Mouse (Mus musculus) MEL (cell line): ENCODE data around the gene Pigx. TPM values are rescaled to one million over a fixed set of nuclear protein-coding genes. Genes with fewer than 3 reads are reported as not detected.

ENCODE experiments used
- DNase-seq: peaks from one replicate; pipeline ENCODE4 v3.0.0; 2011; ENCODE audit warnings: low read depth, low spot score
- H3K27ac ChIP-seq: 2 replicates; pipeline ENCODE4 v1.5.1; 2012; ENCODE audit warnings: low read depth, mild to moderate bottlenecking, control low read depth, low read length, moderate library complexity; ENCODE audit not compliant: control insufficient read depth
- H3K27me3 ChIP-seq, 2 experiments: fragments of 150-350 bp in 1 of 2; sonication (generic) in 1 of 2; 2 replicates each; pipeline ENCODE4 v1.6.1; 2012; ENCODE audit warnings: low read length in 2 of 2, mild to moderate bottlenecking in 2 of 2, improper control_type of control experiment in 1 of 2, moderate library complexity in 1 of 2; ENCODE audit not compliant: insufficient read depth in 2 of 2, control insufficient read depth in 1 of 2
- H3K36me3 ChIP-seq, 2 experiments: 2 replicates each; pipeline ENCODE4 v1.6.1; 2012 to 2014; ENCODE audit warnings: low read length in 2 of 2, improper control_type of control experiment in 1 of 2, inconsistent platforms in 1 of 2, mild to moderate bottlenecking in 1 of 2; ENCODE audit not compliant: insufficient read depth in 2 of 2, control insufficient read depth in 1 of 2
- H3K4me1 ChIP-seq, 2 experiments: fragments of 150-350 bp in 1 of 2; sonication (generic) in 1 of 2; 2 replicates each; pipeline ENCODE4 v1.6.1; 2012; ENCODE audit warnings: low read length in 2 of 2, improper control_type of control experiment in 1 of 2, mild to moderate bottlenecking in 1 of 2; ENCODE audit not compliant: insufficient read depth in 2 of 2, control insufficient read depth in 1 of 2
- H3K4me3 ChIP-seq, 2 experiments: fragments of 150-350 bp in 1 of 2; sonication (generic) in 1 of 2; 2 replicates each; pipeline ENCODE4 v1.5.1; 2012; ENCODE audit warnings: low read depth in 2 of 2, low read length in 2 of 2, mild to moderate bottlenecking in 2 of 2, moderate library complexity in 2 of 2, control low read depth in 1 of 2, improper control_type of control experiment in 1 of 2; ENCODE audit not compliant: control insufficient read depth in 1 of 2, insufficient read depth in 1 of 2
- H3K79me2 ChIP-seq: 2 replicates; pipeline ENCODE4 v1.6.1; 2012; ENCODE audit warnings: mild to moderate bottlenecking, low read length, moderate library complexity; ENCODE audit not compliant: control insufficient read depth, poor library complexity, insufficient read depth
- H3K9ac ChIP-seq: 2 replicates; pipeline ENCODE4 v1.6.1; 2012; ENCODE audit warnings: low read depth, mild to moderate bottlenecking, control low read depth, low read length, moderate library complexity; ENCODE audit not compliant: control insufficient read depth, poor library complexity, severe bottlenecking
- H3K9me3 ChIP-seq: fragments of 150-350 bp; sonication (generic); replicated peaks from 2 replicates; pipeline ENCODE4 v1.6.1; 2012; ENCODE audit warnings: mild to moderate bottlenecking, low read length, improper control_type of control experiment, moderate library complexity; ENCODE audit not compliant: insufficient read depth
- CHD2 ChIP-seq: IDR thresholded peaks from 2 replicates; pipeline ENCODE4 v1.6.1; 2011; ENCODE audit warnings: low read length, improper control_type of control experiment
- CTCF ChIP-seq, 3 experiments: IDR thresholded peaks in 2 of 3; conservative IDR thresholded peaks in 1 of 3; 2 replicates each; pipeline ENCODE4 v1.5.1; 2011 to 2012; ENCODE audit warnings: low read length in 3 of 3, low read depth in 2 of 3, mild to moderate bottlenecking in 2 of 3, improper control_type of control experiment in 1 of 3, inconsistent platforms in 1 of 3, mixed read lengths in 1 of 3, moderate library complexity in 1 of 3; ENCODE audit not compliant: control insufficient read depth in 1 of 3, insufficient read depth in 1 of 3, poor library complexity in 1 of 3, severe bottlenecking in 1 of 3
- E2F4 ChIP-seq: IDR thresholded peaks from 2 replicates; pipeline ENCODE4 v1.6.1; 2011; ENCODE audit warnings: low read depth, low read length, improper control_type of control experiment, borderline replicate concordance
- ETS1 ChIP-seq: IDR thresholded peaks from 2 replicates; pipeline ENCODE4 v1.6.1; 2012; ENCODE audit warnings: low read depth, mild to moderate bottlenecking, inconsistent platforms, low read length, improper control_type of control experiment, moderate library complexity
- GABPA ChIP-seq: IDR thresholded peaks from 2 replicates; pipeline ENCODE4 v1.6.1; 2012; ENCODE audit warnings: low read depth, mild to moderate bottlenecking, inconsistent platforms, low read length, improper control_type of control experiment, moderate library complexity
- JUND ChIP-seq: IDR thresholded peaks from 2 replicates; pipeline ENCODE4 v1.6.1; 2011; ENCODE audit warnings: low read depth, mild to moderate bottlenecking, improper control_type of control experiment, low read length
- KAT2A ChIP-seq: conservative IDR thresholded peaks from 2 replicates; pipeline ENCODE4 v1.6.1; 2012; ENCODE audit warnings: low read depth, low read length, improper control_type of control experiment, inconsistent platforms
- MAFK ChIP-seq: IDR thresholded peaks from 2 replicates; pipeline ENCODE4 v1.6.1; 2011; ENCODE audit warnings: low read depth, mild to moderate bottlenecking, low read length, improper control_type of control experiment, borderline replicate concordance
- MAX ChIP-seq: IDR thresholded peaks from 2 replicates; pipeline ENCODE4 v1.6.1; 2011; ENCODE audit warnings: low read length, improper control_type of control experiment
- MAZ ChIP-seq: IDR thresholded peaks from 2 replicates; pipeline ENCODE4 v1.6.1; 2012; ENCODE audit warnings: low read depth, mild to moderate bottlenecking, inconsistent platforms, low read length, improper control_type of control experiment
- MXI1 ChIP-seq: IDR thresholded peaks from 2 replicates; pipeline ENCODE4 v1.6.1; 2011; ENCODE audit warnings: mild to moderate bottlenecking, low read depth, low read length, improper control_type of control experiment
- MYC ChIP-seq: IDR thresholded peaks from 2 replicates; pipeline ENCODE4 v1.6.1; 2011; ENCODE audit warnings: low read depth, mild to moderate bottlenecking, low read length, improper control_type of control experiment, moderate library complexity
- NELFE ChIP-seq: IDR thresholded peaks from 2 replicates; pipeline ENCODE4 v1.6.1; 2011; ENCODE audit warnings: low read depth, low read length, improper control_type of control experiment
- POLR2A ChIP-seq, 2 experiments: IDR thresholded peaks; 2 replicates each; pipeline ENCODE4 v1.6.1; 2011 to 2012; ENCODE audit warnings: low read length in 2 of 2, mild to moderate bottlenecking in 2 of 2, control low read depth in 1 of 2, improper control_type of control experiment in 1 of 2, low read depth in 1 of 2, moderate library complexity in 1 of 2; ENCODE audit not compliant: control insufficient read depth in 1 of 2, insufficient read depth in 1 of 2, poor library complexity in 1 of 2
- POLR2AphosphoS2 ChIP-seq: IDR thresholded peaks from 2 replicates; pipeline ENCODE4 v1.6.1; 2011; ENCODE audit warnings: low read length, improper control_type of control experiment
- POLR2AphosphoS5 ChIP-seq: IDR thresholded peaks from 2 replicates; pipeline ENCODE4 v1.6.1; 2012; ENCODE audit warnings: low read depth, borderline replicate concordance, mild to moderate bottlenecking, inconsistent platforms, low read length, moderate library complexity, mixed read lengths
- RAD21 ChIP-seq: IDR thresholded peaks from 2 replicates; pipeline ENCODE4 v1.6.1; 2011; ENCODE audit warnings: mild to moderate bottlenecking, low read depth, low read length, improper control_type of control experiment
- RCOR1 ChIP-seq: IDR thresholded peaks from 2 replicates; pipeline ENCODE4 v1.6.1; 2012; ENCODE audit warnings: low read depth, mild to moderate bottlenecking, inconsistent platforms, low read length, improper control_type of control experiment
- SIN3A ChIP-seq: IDR thresholded peaks from 2 replicates; pipeline ENCODE4 v1.6.1; 2012; ENCODE audit warnings: low read length, improper control_type of control experiment, inconsistent platforms
- SMC3 ChIP-seq: IDR thresholded peaks from 2 replicates; pipeline ENCODE4 v1.6.1; 2011; ENCODE audit warnings: low read depth, low read length, improper control_type of control experiment
- TBP ChIP-seq: IDR thresholded peaks from 2 replicates; pipeline ENCODE4 v1.8.0; 2011; ENCODE audit warnings: low read depth, low read length, improper control_type of control experiment
- TCF12 ChIP-seq: IDR thresholded peaks from 2 replicates; pipeline ENCODE4 v1.6.1; 2014; ENCODE audit warnings: low read depth, mild to moderate bottlenecking, inconsistent platforms, low read length, improper control_type of control experiment, moderate library complexity
- USF2 ChIP-seq, 2 experiments: IDR thresholded peaks; 2 replicates each; pipeline ENCODE4 v1.6.1; 2011 to 2012; ENCODE audit warnings: improper control_type of control experiment in 2 of 2, low read length in 2 of 2, borderline replicate concordance in 1 of 2, inconsistent platforms in 1 of 2, low read depth in 1 of 2, mild to moderate bottlenecking in 1 of 2; ENCODE audit not compliant: insufficient read depth in 1 of 2
- ZC3H11A ChIP-seq: IDR thresholded peaks from 2 replicates; pipeline ENCODE4 v1.6.1; 2012; ENCODE audit warnings: low read depth, mild to moderate bottlenecking, inconsistent platforms, low read length, improper control_type of control experiment
- ZMIZ1 ChIP-seq: IDR thresholded peaks from 2 replicates; pipeline ENCODE4 v1.6.1; 2012; ENCODE audit warnings: low read depth, mild to moderate bottlenecking, inconsistent platforms, low read length, improper control_type of control experiment, moderate library complexity
- ZNF384 ChIP-seq: IDR thresholded peaks from 2 replicates; pipeline ENCODE4 v1.6.1; 2012; ENCODE audit warnings: low read depth, mild to moderate bottlenecking, inconsistent platforms, low read length, improper control_type of control experiment
- polyA plus RNA-seq, 2 experiments: library from polyadenylated mRNA; stranded (reverse) in 1 of 2; unstranded in 1 of 2; fragments of >175 nt in 1 of 2; fragments of >200 nt in 1 of 2; gene quantifications; 2 replicates each; pipeline versions ENCODE4 v1.2.1 to v1.2.4; 2012; ENCODE audit warnings: low replicate concordance in 2 of 2, low read depth in 1 of 2; ENCODE audit not compliant: insufficient read length in 2 of 2, insufficient read depth in 1 of 2, missing spikeins in 1 of 2
- total RNA-seq: library from RNA; depleted of rRNA; stranded (reverse); fragments of 300-350 nt; gene quantifications from 2 replicates; pipeline ENCODE4 v1.2.3, GENCODE M21; 2012

The Pigx gene
- total and polyA plus RNA-seq, 3 experiments = 22.3 to 29.5 TPM; not detected in 1

DNA sequence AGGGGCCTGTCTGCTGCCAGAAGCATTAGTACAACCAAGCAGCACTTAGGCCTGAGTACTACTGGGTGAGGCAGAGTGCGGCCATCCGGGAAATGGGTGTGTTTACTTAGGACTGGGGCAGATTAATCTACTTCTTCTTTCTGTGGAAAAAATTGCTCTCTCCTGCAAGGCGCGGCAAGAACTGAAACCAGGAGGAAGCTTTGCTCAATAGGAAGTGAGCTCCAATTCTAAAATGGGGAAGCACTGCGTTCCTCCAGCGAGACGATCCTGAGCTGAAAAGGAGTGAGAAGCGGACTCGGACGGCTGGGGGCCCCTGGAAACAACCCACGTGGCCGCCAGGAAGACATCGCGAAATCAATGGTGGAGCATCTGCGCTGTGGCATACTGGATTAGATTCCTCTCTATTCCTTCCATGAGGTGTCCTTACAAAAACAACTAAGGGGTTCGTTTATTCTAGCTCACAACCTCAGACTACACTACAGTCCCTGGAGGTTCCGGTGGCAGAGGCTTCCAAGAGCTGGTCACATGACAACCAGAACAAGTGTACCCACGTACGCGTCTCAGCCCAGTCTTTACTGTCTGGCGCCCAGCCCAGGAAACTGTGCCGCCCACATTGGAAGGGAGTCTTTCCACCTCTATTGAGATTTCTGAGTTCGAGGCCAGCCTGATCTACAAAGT, 14.1 kb upstream of the Pigx start (continued):
- peak; percentile 55; the same call in 1 of the 2 replicates for TF ChIP-seq NELFE
- no peak for TF ChIP-seq MAZ
- TF ChIP-seq SMC3 = peak; percentile 5; the same call in 1 of the 2 replicates
- no peak for TF ChIP-seq RAD21

DNA sequence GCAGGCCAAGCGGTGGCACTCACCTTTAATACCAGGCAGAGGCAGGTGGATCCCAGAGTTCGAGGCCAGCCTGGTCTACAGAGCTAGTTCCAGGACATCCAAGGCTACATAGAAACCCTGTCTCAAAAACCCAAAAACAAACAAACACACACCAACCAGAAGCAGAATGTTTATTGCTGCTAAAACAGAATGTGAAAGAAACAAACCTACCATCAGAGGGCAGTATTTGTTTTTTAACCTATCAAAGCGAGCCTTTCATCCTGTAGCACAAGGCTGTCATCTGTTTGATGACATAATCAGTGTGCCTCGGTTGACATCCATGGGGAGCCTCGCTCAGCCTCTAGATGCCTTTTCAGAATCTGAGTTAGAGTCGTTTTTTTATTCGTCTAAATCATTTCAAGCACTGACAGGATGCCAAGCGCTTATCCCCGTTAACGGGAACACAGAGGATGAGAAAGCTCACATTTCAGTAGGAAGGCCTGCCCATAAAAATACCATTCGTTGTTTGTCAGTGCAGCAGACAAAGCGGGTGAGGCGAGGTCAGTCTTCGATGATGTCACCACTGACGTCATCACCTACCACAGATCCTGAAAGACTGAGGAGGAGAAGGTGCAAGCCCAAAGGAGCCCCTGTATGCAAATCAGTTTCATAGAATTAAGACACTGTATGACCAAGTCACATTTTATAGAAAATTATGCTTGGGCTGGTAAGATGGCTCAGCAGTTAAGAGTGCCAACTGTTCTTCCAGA, 11.6 kb upstream of the Pigx start:
- DNase-seq = peak; percentile 55
- no peak overlapping the region for H3K4me3 ChIP-seq

GRCm38 (mm10) chr16:32108578-32108977, 9.0 kb upstream of the Pigx start:
- Histone ChIP-seq H3K27ac (no peak overlapping the region), H3K9ac (no peak overlapping the region)
- TF ChIP-seq ZC3H11A = no peak
- no peak for TF ChIP-seq ETS1
- no peak for TF ChIP-seq NELFE
- no peak for TF ChIP-seq SIN3A
- no peak for TF ChIP-seq POLR2A (IDR thresholded peaks at IDR 0.05; ENCODE audit: control insufficient read depth in 1 of 2, insufficient read depth in 1 of 2, low read depth in 1 of 2, low read length in 2 of 2, poor library complexity in 1 of 2)
- TF ChIP-seq ZNF384 = no peak
- no peak for TF ChIP-seq E2F4
- TF ChIP-seq TBP = no peak
- no peak for TF ChIP-seq USF2 (IDR thresholded peaks at IDR 0.05; ENCODE audit: borderline replicate concordance in 1 of 2, insufficient read depth in 1 of 2, low read depth in 1 of 2, low read length in 2 of 2)
- TF ChIP-seq JUND = no peak
- TF ChIP-seq MAFK = no peak
- no peak for TF ChIP-seq MAZ
- no peak for TF ChIP-seq KAT2A
- no peak for TF ChIP-seq GABPA
- no peak for TF ChIP-seq TCF12
- no peak for TF ChIP-seq POLR2AphosphoS5
- TF ChIP-seq CHD2 = no peak
- TF ChIP-seq RCOR1 = no peak
- TF ChIP-seq ZMIZ1 = no peak

More for the DNA sequence above, 11.6 kb upstream of the Pigx start:
- Histone ChIP-seq H3K9ac (no peak overlapping the region), H3K4me1 (peaks cover 2 to 26% of the 10 kb centered on the region in 2 experiments), H3K36me3 (peaks cover 0 to 18% of the 10 kb centered on the region in 2 experiments; a peak in 2 of 4 replicates), H3K27ac (no peak overlapping the region), H3K27me3 (no peaks in the 10 kb centered on the region), H3K79me2 (no peaks in the 10 kb centered on the region), H3K9me3 (no peaks in the 10 kb centered on the region)
- TF ChIP-seq MYC = no peak
- TF ChIP-seq MAZ = no peak
- peak; percentile 39 for TF ChIP-seq SMC3
- no peak for TF ChIP-seq POLR2AphosphoS2
- TF ChIP-seq CTCF (IDR thresholded peaks at IDR 0.05 in 2 of 3, conservative IDR thresholded peaks at IDR 0.05 in 1 of 3; ENCODE audit: control insufficient read depth in 1 of 3, insufficient read depth in 1 of 3, low read depth in 2 of 3, low read length in 3 of 3, poor library complexity in 1 of 3, severe bottlenecking in 1 of 3) = peak in 2 of 3 experiments; percentile 2 to 50; a peak in 2 of 6 replicates
- peak; percentile 23; the same call in 1 of the 2 replicates for TF ChIP-seq MXI1
- peak; percentile 46 for TF ChIP-seq RAD21
- TF ChIP-seq MAX = 0 out of 2 replicates have a peak, but pooled peaks have one; percentile 27
- TF ChIP-seq ZC3H11A = peak; percentile 8; the same call in 1 of the 2 replicates

More at GRCm38 (mm10) chr16:32108578-32108977, 9.0 kb upstream of the Pigx start:
- Histone ChIP-seq H3K36me3 (peaks cover 0 to 7% of the 10 kb centered on the region in 2 experiments; a peak in 2 of 4 replicates), H3K4me1 (peaks cover 0 to 12% of the 10 kb centered on the region in 2 experiments; a peak in 2 of 4 replicates), H3K9me3 (no peaks in the 10 kb centered on the region), H3K4me3 (no peak overlapping the region), H3K27me3 (no peaks in the 10 kb centered on the region), H3K79me2 (no peaks in the 10 kb centered on the region)
- no peak for DNase-seq
